Mouse (Mus musculus) kidney, adult 2 months (tissue): ENCODE results near the gene Hba-a2. TPM values are rescaled to one million over a fixed set of nuclear protein-coding genes. Genes with fewer than 3 reads are reported as not detected.

Experiments
- DNase-seq: peaks from one replicate; pipeline ENCODE4 v3.0.0; 2021
- H3K27ac ChIP-seq: fragments of 200-500 bp; 2 replicates; pipeline ENCODE4 v1.5.1; 2012; ENCODE audit warnings: low read depth, low read length, control low read depth, inconsistent platforms; ENCODE audit not compliant: insufficient read depth
- H3K27me3 ChIP-seq: fragments of 200-500 bp; replicated peaks from 2 replicates; pipeline ENCODE4 v1.6.1; 2012; ENCODE audit warnings: mild to moderate bottlenecking, moderate library complexity, low read length, inconsistent platforms; ENCODE audit not compliant: control insufficient read depth, insufficient read depth
- H3K36me3 ChIP-seq: fragments of 200-500 bp; 2 replicates; pipeline ENCODE4 v1.6.1; 2012; ENCODE audit warnings: mild to moderate bottlenecking, moderate library complexity, low read length, inconsistent platforms; ENCODE audit not compliant: control insufficient read depth, insufficient read depth
- H3K4me1 ChIP-seq: fragments of 200-500 bp; 2 replicates; pipeline ENCODE4 v1.6.1; 2011; ENCODE audit warnings: low read length; ENCODE audit not compliant: control insufficient read depth, insufficient read depth
- H3K4me3 ChIP-seq: fragments of 200-500 bp; 2 replicates; pipeline ENCODE4 v1.5.1; 2011; ENCODE audit warnings: mild to moderate bottlenecking, low read depth, low read length, control low read depth; ENCODE audit not compliant: insufficient read depth
- CTCF ChIP-seq: fragments of 200-500 bp; conservative IDR thresholded peaks from 2 replicates; pipeline ENCODE4 v1.5.1; 2011; ENCODE audit warnings: low read depth, mild to moderate bottlenecking, control low read depth, low read length, moderate library complexity, mixed read lengths; ENCODE audit not compliant: insufficient read depth, insufficient read length
- POLR2A ChIP-seq: fragments of 200-500 bp; IDR thresholded peaks from one replicate; pipeline ENCODE4 v1.6.1; 2011; ENCODE audit warnings: low read depth, low read length, control low read depth
- WGBS: fragments of 180-500 bp; shearing (Covaris S2); methylation state at CpG from one replicate; pipeline ENCODE4 v1.1.7; 2018; 5-methylcytosine and 5-hydroxymethylcytosine counted together
- polyA plus RNA-seq: library from polyadenylated mRNA; depleted of rRNA; stranded (reverse); fragments of >200 nt; gene quantifications from 2 replicates; pipeline ENCODE4 v1.2.3, GENCODE M21; 2012

The Hba-a2 gene
- polyA plus RNA-seq, 1 experiment = 5,122 TPM

DNA sequence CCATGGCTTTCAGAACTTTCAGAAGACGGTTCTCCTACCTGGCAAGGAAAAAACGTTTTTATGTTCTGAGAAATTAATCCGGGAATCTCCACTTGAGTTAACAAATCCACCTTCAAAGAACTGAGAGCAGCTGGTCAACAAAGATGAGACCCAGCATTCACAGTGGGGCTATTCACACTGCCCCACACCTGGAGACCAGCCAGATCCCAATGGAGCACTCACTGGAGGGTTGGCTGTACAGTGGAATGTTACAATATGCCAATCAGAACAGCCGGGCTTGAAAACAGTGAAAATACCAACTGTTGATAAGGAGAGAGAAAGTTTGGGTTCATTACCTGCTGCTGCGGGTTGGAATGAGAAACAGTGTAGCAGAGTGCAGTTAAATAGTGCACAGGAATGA is 35.6 kb downstream of the Hba-a2 start:
- Histone ChIP-seq H3K27me3 (no peaks in the 10 kb centered on the region), H3K4me3 (no peak overlapping the region), H3K27ac (no peak overlapping the region), H3K4me1 (no peaks in the 10 kb centered on the region), H3K36me3 (no peaks in the 10 kb centered on the region)
- 68% methylated on average over 5 of the region's 5 CpGs for WGBS
- TF ChIP-seq CTCF (no peak), POLR2A (no peak)
- DNase-seq = no peak

DNA sequence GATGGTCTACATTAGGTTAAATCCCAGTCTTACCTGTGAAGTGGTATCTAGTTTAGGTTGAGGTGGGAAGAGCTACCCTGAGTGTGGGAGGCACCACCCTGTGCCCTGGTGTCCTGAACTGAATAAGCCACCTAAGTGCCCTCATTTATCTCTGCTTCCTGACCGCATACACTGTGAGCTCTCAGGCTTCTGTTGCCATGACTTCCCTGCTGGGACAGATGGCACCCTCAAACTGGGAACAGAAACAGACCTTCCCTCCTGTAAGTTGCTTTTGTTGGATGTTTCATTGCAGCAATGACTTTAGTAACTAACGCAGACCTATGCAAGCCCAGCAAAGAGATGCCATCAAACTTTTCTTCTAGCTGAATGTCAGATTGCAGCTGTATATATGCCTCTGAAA is 36.9 kb downstream of the Hba-a2 start:
- Histone ChIP-seq H3K27ac (no peak overlapping the region), H3K4me1 (no peaks in the 10 kb centered on the region), H3K27me3 (no peaks in the 10 kb centered on the region), H3K36me3 (no peaks in the 10 kb centered on the region), H3K4me3 (no peak overlapping the region)
- WGBS = 82% methylated on average over 2 of the region's 2 CpGs
- TF ChIP-seq POLR2A = no peak
- no peak for TF ChIP-seq CTCF
- DNase-seq = no peak

- Histone ChIP-seq H3K36me3 (no peaks in the 10 kb centered on the region), H3K27me3 (no peaks in the 10 kb centered on the region), H3K27ac (no peak overlapping the region), H3K4me3 (no peak overlapping the region), H3K4me1 (no peaks in the 10 kb centered on the region)
- DNase-seq = no peak
- TF ChIP-seq CTCF (no peak), POLR2A (no peak)
- WGBS = 93% methylated on average over 6 of the region's 6 CpGs
Observed at GRCm38 (mm10) chr11:32336435-32336907, 40.2 kb downstream of the Hba-a2 start.

- no peaks in the 10 kb centered on the region for H3K4me1 ChIP-seq
- H3K4me3 ChIP-seq = no peak overlapping the region
- H3K36me3 ChIP-seq = no peaks in the 10 kb centered on the region
- H3K27me3 ChIP-seq = no peaks in the 10 kb centered on the region
- TF ChIP-seq CTCF (no peak), POLR2A (no peak)
- 35% methylated on average over 2 of the region's 2 CpGs for WGBS
- H3K27ac ChIP-seq = no peak overlapping the region
- peak; percentile 75 for DNase-seq
Observed at GRCm38 (mm10) chr11:32339131-32339531, 42.8 kb downstream of the Hba-a2 start.

- 26% methylated on average over 17 of the region's 17 CpGs for WGBS
- Histone ChIP-seq H3K36me3 (no peaks in the 10 kb centered on the region), H3K4me3 (no peak overlapping the region), H3K27me3 (no peaks in the 10 kb centered on the region), H3K27ac (no peak overlapping the region), H3K4me1 (no peaks in the 10 kb centered on the region)
- peak; percentile 35 for DNase-seq
- TF ChIP-seq CTCF (peak; percentile 71), POLR2A (no peak)
Observed at GRCm38 (mm10) chr11:32340476-32341473, 44.5 kb downstream of the Hba-a2 start.

GRCm38 (mm10) chr11:32342770-32343191 is 46.5 kb downstream of the Hba-a2 start:
- 22% methylated on average over 2 of the region's 2 CpGs for WGBS
- no peaks in the 10 kb centered on the region for H3K4me1 ChIP-seq
- H3K27ac ChIP-seq = no peak overlapping the region
- H3K36me3 ChIP-seq = no peaks in the 10 kb centered on the region
- no peaks in the 10 kb centered on the region for H3K27me3 ChIP-seq
- peak; percentile 46 for DNase-seq
- H3K4me3 ChIP-seq = no peak overlapping the region
- TF ChIP-seq CTCF (peak; percentile 76), POLR2A (no peak)

GRCm38 (mm10) chr11:32343350-32343749 is 47.1 kb downstream of the Hba-a2 start:
- no peak for DNase-seq
- Histone ChIP-seq H3K36me3 (no peaks in the 10 kb centered on the region), H3K4me1 (no peaks in the 10 kb centered on the region), H3K27ac (no peak overlapping the region), H3K4me3 (no peak overlapping the region), H3K27me3 (no peaks in the 10 kb centered on the region)
- TF ChIP-seq POLR2A (no peak), CTCF (no peak)
- WGBS = 97% methylated on average over 1 of the region's 1 CpGs
